Mouse (Mus musculus) megakaryocyte, embryonic 14.5 days (primary cell): ENCODE measurements around the gene Brd7.

Experiments
- FLI1 ChIP-seq: IDR thresholded peaks from 2 replicates; pipeline ENCODE4 v1.6.1; 2012; ENCODE audit warnings: low read length, inconsistent platforms, mixed read lengths
- GATA1 ChIP-seq: IDR thresholded peaks from 3 replicates; pipeline ENCODE4 v1.6.1; 2012; ENCODE audit warnings: mixed read lengths, low read length, inconsistent platforms, borderline replicate concordance

GRCm38 (mm10) chr8:88293590-88294356, 68.2 kb downstream of the Brd7 start:
- TF ChIP-seq GATA1 (no peak), FLI1 (no peak)
